Mouse (Mus musculus) layer of hippocampus, adult 9-11 months (tissue): Measurements from ENCODE around the gene Anapc4.

Experiments used
- DNase-seq: peaks from one replicate; pipeline ENCODE4 v3.0.0; 2022

The Anapc4 gene

DNA sequence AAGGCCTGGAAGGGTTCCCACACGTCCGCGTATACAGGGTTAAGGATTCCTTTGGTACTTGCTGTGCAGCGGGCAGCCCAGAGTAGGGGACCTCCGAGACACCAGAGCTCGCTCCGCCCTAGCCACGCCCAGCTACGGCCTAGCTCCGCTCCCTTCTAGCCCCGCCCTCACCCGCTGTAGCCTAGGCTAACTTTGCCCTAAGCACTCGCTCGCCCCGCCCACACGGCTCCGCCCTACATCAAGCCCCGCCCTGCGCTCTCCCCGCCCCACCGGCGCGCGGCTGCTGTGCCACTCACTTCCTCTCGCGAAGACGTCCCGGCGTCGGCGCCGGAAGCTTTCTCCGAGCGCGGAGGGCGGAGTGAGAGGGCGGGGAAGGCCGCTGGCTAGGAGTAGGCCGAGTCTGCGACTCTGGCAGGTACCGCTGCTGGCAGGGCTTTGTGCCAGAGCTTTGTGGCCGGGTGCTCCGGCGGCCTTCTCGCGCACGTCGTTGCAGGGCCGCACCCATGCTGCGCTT is at the start of gene Anapc4:
Anapc4 (plus strand) TSS at position 252 of the 514 bp plus-strand sequence.
- peak; percentile 100 for DNase-seq

DNA sequence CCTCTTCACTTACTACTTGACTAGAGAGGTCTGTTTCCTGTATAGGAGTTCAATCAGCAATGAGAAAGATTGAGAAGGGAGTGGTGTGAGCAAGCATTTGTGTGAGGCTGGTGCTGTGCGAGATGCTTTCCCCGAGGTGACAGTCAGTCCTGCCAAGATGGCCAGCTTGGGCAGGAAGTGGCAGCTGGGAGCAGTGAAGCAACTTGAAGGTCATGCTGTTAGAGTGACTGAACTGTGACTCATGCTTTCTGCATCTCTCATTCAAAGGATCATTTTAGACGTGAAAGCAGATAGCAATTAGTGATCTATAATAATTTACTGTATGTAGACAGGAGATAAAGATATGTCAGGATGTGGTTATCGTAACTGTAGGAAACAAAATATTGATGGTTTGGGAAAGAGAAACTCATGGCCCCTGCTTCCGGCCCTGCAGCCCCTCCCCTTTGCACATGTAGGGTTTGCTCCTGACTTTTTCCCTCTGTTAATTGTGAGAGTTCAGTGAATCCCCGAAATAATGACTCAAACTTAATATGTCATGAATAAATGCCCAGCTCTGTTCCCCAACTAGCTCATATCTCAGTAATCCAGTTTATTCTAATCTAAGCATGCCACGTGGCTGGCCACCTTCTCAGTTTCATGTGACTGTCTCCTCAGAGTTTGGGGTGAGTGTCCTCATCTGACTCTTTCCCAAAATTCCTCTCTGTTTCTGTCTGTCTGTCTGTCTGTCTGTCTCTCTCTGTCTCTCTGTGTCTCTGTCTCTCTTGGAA is 47.1 kb upstream of the Anapc4 start:
- no peak for DNase-seq

DNA sequence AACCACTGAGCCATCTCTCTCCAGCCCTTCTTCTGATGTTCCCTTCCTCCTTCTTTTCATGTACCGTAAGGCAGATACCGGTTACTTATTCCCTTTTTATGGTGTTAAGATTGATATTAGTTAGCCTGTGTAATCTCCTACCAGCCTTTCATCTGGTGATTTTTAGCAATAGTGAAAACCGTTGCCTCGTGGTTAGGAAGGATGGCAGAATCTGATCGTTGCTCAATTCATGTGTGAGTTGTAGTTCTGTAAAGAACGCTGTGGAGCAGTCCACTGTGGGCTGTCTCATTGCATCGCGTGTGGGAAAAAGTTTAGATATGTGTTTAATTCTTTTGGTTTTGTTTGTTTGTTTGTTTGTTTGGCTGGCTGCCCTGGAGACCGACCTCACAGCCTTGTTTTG is 40.6 kb upstream of the Anapc4 start:
- no peak for DNase-seq

DNA sequence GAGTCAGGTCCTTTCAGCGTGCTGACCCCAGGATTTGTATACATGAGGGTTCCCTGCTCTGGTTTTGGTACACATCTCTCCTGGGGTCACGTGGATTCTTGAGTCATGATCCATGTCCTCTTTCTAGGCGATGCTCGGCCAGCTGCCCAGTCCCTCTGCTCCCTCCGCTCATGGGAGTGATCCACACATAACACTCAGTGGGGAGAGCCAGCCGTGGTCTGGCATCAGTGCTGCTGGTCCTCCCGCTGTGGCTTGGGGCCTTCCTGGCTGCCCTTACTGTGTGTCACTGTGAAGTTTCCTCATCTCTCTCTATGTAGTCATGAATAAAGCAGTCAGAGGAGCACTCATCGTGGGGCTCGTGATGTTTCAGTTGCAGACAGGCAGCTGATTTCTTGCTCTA is 39.7 kb upstream of the Anapc4 start:
- DNase-seq = no peak

DNA sequence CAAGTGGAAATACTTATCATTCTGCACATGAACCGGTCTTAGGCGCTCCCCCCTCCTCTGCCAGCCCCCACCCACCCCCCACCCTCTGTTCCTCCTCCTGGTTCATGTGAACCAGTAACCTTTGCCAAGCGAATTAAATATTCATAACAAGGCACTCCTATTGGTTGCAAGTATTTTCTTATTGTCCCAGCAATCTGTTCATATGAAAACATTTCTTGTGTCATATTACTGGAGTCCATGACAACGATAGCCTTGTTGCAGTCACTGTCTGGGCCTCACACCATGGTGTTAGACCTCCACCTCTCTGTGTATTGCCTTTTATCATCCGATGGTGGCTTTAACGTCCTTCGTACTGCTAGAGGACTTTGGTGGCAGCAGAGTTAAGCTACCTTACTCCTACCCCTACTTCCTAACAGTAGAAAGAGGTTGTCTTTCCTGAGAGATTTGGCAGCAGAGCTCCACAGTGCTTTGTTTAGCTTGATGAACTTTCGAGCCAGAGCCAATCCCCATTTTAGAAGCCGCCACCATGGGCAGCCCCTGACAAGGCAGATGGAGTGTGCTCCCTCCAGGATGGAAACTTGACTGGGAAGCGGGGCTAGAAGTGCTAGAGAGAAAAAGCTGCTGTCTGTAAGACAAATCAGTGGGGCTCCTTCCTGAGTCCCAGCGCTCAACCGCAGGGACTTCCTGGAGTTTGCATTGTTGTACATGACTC is 34.4 kb upstream of the Anapc4 start:
- no peak for DNase-seq

DNA sequence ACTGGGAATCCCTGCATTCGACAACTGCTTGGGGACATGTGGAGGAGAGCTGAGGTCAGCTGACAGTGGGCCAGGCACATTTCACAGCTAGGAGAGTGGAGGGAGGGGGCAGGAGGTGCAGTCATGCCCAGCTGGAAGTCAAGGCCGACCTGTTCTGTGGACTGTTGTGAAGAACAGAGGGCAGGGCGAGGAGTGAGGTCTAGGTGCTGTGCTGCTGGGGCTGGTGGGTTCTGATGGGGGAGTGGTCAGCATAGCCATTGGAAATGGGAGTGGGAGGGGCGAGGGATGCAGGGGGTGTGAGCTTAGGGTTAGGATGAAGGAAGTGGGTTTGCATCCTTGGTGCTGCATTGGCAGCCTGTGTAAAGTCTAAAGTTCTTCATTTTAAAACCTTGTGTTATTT is 28.0 kb upstream of the Anapc4 start:
- no peak for DNase-seq

DNA sequence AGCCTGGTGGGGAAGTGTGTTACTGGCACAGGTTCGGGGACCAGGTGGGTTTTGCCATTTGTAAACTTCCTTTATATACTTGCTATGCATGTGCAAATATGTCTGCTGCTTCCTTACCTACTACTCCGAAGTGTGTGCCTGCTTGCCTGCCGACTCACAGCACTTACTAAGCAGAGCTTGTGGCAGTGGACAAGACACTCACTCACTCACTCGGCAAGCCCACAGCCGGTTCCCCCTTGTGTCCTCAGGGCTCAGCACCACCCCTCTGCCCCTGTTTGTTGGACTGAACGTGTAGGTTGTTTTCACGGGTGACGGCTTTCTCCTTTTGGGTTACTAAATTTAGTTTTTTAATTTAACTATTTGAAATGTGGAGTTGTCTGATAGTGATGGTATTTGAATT is 27.5 kb upstream of the Anapc4 start:
- no peak for DNase-seq

DNA sequence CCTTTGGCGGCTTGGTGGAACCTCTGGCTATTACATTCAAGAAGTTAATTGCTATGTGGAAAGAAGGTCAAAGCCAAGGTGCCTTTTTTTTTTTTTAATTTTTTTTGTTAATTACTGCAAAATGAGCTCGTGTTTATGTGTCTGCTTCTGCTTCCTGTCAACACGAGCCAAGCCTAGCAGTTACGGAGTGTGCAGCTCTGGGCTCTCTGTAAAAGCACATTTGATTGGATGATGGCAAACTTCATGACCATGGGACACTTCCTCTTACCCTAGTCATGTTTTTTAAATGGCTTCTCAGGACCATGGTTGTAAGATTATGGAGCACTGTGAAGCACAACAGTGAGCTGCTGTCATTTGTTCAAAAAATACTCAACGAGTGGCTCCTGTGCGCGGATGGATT is 26.8 kb upstream of the Anapc4 start:
- no peak for DNase-seq

DNA sequence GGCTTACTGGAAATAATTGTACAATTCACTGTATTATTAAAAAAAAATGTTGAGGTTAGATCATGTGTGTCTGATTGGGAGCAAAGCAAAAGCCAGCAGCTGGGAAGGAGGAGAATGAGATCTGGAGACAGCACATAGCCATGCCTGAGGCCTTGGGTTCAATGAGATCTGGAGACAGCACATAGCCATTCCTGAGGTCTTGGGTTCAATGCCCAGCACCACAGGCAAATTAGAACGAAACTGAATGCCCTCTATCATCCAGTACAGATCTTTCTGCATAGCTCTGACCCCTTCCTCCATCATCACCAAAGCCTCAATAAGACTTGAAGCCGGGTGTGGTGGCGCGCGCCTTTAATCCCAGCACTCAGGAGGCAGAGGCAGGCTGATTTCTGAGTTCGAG is 23.4 kb upstream of the Anapc4 start:
- DNase-seq = no peak

DNA sequence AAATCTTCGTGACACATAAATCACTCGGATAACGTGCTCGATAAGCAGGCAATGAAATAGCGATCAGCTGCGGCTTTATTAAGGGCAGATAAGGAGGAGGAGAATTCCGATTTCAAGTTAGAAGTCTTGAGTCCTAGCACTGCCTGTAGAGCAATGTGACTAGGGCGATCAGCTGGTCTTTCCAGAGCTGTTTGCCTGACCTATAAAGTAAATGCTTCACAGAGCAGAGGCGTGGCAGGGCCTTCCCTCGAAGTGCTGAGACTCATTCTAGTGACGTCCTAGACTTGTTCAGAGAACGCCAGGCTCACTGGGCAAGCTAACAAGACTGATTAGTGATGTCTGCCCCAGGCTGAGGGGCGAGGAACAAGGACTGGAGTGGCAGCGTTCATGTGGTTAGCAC is 22.8 kb upstream of the Anapc4 start:
- no peak for DNase-seq

DNA sequence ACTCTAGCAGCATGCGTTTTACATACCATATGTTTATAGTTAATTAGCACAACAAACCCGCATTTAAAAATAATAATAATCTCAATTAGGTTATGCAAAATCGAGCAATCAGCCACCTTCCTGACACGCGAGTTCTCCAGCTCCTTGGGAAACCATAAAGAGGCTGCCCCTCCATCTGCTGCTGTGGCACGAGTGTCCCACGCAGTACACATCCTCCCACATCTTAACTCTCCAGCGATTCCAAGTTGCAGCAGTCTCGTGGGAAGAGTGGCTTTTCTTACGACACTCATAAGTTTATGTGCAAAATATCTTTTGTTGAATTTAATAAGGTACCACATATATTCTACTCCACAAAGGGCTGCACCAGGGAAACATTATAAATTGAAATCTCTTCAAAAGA is 21.4 kb upstream of the Anapc4 start:
- DNase-seq = no peak

DNA sequence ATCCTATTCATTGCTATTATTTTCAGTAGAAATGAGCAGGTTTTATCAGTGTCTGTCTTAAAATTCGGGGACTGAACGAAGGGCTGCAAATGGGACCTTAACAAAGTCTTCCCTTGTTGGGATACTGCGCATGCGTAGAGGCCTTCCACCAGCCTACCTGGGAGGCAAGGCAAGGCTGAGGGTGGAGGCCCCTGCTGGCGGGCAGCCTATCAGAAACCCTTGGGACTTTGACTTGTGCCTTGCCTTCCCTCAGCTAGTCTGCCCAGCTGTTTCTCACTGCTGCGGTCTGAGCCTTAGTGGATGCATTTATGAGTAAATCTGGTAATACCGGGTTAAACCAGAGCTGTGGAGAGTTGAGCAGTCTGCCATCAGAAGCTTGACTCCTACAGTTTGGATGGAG is 20.5 kb upstream of the Anapc4 start:
- no peak for DNase-seq

DNA sequence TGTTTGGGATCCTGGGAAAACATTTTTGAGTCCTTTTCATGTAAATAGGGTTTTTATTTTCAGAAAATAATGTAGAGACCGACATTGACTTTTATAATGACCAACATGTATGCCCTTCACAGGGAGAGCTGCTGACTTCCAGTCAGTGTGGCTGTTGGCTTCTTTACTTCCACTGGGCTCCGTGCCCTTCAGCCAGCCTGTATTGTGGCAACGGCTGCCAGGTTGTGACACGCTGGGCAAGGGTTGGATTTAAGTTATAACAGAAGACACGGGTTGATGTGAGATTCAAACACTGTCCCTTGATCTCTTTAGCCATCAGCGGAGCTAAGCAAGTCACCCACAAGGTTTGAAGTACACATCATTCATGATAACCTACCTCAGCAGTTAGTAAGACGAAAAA is 15.1 kb upstream of the Anapc4 start:
- no peak for DNase-seq

DNA sequence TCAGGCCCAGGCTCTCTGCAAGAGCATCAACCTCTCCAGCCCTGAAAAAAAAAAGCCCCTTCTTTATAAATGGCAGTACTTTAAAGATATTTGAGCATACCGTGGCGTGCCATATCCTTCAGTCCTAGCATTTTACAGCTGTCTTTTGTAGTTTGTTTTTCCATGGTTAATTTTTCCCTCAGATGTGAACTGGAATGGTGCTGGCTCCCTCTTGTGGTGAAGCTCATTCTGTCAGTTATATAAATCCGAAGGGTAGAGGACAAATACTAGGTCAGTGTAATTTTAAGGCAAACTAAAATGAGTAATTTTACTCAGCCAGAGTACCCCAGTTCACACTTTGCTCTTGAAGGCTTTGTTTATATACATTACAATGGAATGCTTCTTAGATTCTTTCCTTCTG is 12.1 kb upstream of the Anapc4 start:
- DNase-seq = peak; percentile 52

DNA sequence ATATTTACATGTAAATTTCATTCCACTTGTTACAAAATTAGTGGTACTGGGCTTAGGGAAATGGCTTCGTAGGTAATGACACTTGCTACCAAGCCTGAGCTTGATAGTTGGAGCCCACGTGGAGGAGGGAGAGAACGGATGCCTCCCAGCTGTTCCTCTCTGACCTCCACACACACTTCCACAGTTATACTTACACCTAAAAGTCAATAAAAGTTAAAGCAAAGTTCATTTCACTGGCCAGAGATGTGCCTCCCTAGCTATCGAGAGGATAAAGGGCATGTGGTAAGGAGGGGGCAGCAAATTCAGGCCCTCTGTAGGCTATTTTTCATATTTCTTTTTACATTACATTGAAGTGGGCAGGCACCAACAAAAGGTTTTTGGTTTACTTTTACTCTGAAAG is 5.9 kb upstream of the Anapc4 start:
- no peak for DNase-seq

DNA sequence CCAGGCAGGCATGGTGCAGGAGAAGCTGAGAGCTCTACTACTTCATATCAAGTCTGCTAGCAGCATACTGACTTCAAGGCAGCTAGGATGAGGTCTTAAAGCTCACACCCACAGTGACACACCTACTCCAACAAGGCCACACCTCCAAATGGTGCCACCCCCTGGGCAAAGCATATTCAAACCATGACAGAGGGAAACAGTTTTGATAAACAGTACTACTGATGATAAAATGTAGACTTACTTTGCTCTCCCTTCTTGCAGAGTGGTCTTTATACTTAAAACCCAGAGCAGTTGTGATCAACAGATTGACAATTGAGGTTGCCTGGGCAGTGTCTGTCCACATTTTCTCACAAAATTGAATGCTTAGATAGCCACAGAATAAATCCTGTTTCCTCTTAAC is 807 bp upstream of the Anapc4 start:
- no peak for DNase-seq

DNA sequence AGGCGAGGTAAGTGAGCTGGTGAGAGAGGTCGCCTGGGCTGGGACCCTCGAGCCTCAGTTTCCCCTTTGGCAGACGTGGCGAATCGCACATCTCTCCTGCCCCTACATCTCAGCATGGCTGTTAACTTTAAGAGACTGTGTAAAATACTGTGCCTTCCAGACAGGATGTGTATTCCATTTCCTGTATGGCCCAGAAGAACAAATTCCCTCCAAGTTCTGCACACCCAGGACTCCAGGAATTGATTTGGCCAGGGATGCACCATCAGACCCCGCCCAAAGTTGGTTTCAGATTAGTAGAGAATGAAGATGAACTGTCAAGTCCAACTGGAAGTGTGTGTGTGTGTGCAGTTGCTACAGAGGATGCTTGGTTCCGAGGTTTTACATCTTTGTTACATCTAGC is 574 bp downstream of the Anapc4 start:
- DNase-seq = no peak

DNA sequence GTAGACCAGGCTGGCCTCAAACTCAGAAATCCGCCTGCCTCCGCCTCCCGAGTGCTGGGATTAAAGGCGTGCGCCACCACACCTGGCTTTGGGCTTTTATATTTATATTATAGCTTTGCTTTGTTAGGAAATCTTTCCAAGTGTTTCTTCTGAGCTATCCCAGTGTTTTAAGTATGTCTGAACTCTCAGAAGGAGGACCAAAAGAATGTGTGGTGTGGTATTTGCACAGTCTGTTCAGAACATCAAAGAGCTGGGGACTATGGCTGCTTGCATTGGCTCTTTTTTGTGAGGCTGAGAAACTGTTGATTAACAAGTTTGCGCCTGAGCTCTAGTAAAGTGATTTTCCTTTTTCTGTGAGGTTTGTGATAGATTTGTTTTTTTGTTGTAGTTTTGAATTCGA is 10.5 kb downstream of the Anapc4 start:
- DNase-seq = no peak

DNA sequence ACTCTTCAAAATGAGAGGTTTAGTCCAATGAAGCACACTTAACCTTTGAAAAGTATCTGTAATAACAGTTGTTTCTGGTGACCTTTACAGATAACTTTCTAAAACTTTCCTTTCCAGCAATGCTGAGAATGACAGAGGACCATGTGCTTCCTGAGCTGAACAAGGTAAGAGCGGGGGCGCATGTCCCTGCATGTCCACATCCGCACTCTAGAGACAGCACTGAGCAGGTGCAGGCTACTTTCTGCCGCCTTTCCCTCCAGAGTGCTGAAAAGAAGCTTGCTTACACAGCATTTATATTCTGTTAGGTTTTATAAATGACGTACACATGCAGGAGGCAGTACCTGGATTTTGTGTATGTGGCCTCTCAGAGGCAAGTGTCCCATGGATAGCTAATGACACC is 21.9 kb downstream of the Anapc4 start:
- DNase-seq = no peak

DNA sequence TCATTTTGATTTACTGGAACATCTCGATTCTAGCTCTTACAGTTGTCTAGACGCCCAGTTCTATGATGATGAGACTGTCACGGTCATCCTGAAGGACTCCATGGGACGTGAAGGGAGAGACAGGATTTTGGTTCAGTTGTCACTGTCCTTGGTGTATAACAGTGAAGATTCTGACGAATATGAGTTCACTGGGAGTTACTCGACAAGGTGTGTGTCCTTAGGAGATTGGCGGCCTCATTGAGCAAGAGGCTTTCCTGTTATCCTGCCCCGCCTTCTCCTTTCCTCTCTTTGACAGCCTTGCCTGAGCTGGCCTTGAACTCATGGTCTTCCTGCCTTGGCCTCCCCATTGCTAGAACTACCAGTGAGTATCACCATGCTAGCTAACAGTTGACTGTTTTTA is 30.6 kb downstream of the Anapc4 start:
- no peak for DNase-seq

DNA sequence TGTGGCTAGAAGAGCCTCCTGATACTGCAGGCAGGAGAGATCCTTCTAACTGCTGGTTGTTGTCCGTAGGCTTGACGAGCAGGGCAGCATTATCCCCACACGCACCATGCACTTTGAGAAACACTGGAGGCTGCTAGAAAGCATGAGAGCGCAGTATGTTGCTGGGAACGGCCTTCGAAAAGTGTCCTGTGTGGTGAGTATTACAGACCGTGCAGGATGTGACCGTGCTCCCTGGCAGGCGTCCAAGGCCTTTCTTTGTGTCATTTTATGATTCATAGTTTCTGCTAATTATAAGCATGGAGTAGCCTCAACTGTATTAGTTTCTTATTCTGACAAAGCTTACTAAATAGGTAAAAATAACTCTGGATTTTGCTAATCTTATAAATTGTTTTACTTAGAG is 32.0 kb downstream of the Anapc4 start:
- no peak for DNase-seq

DNA sequence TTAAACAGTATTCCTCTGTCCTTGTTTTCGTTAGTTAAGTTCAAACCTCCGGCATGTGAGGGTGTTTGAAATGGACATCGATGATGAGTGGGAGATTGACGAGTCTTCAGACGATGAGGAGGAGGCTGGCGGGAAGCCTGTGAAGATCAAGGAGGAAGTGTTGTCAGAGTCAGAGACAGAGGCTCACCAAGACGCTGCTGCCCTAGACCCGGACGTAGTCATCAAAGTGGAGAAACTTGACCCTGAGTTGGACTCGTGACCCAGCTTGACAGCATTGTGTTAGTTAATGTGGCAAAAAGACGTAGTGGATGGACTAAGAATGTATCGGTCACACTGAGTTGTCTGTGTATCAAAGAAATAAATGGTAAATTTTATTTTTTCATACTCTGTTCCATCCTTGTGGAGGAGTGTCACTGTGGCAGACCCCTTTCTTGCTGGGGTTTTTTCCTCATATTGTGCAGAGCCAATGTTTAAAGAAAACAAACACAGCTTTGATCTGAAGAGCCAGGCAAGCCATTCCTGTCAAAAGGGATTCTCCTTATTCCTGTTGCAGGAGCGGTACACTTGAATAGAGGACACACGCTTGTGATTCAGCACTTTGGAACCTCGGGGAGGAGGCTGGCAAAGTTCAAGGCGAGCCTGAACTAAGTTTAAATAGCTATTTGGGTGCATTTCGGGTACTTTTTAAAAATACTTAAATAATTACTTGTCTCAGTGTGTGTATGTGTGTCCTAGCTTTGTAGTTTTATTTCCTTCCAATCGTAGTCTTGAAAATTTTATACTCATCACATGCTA is 32.7 kb downstream of the Anapc4 start:
- DNase-seq = no peak

DNA sequence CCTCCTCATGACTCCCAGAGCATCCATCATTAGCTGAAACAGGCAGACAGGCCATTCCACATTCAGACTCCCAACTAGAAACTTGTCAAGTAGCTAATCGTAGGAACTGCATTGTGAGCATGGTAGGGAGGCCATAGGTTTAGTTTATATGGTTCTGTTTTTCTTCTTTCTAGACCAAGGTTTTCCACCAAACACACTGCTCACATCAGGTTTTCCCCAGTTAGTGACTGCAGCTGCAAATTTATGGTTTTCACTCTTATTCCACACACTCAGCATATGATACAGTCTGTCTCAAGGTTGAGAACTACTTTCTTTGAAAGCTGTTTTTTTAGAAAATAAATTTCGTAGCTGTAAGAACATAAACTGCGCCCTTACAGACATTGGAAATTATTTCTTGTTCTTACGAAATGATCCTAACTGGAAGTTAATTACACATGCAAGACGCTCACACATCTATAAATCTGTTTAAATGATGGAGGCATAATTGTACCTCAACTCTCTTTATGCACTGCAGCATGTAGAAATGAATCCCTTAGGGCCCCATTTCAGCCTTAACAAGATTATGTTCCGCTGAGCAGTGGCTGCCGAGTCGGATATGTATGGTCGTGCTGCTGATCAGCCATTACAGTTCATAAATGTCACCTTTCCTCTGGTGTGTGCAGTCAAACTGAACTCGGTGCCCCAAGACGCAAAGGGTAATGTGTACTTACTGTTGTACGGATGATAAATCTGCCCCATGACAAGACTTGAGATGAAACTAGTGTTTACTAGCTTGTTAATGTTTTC is 35.3 kb downstream of the Anapc4 start:
- no peak for DNase-seq
